Mouse (Mus musculus) ovary, postnatal 36 days (tissue): ENCODE data around the gene Ace3.

Experiments
- DNase-seq: peaks from one replicate; pipeline ENCODE4 v3.0.0; 2022; ENCODE audit warnings: low spot score, mixed read lengths

Gene Ace3

GRCm38 (mm10) chr11:105994375-105994774 is at the start of gene Ace3:
Ace3 (plus strand) TSS chr11:105994675.
- no peak for DNase-seq

- no peak for DNase-seq
Measured at GRCm38 (mm10) chr11:105944770-105945672, 49.5 kb upstream of the Ace3 start.

- DNase-seq, result no peak
Measured at GRCm38 (mm10) chr11:105946694-105947154, 47.8 kb upstream of the Ace3 start.

- no peak for DNase-seq
Measured at GRCm38 (mm10) chr11:105948255-105948654, 46.2 kb upstream of the Ace3 start.

GRCm38 (mm10) chr11:105950519-105950918 is 44.0 kb upstream of the Ace3 start:
- no peak for DNase-seq

GRCm38 (mm10) chr11:105951601-105952044 is 42.9 kb upstream of the Ace3 start:
- no peak for DNase-seq

GRCm38 (mm10) chr11:105952111-105952510 is 42.4 kb upstream of the Ace3 start:
- DNase-seq, result no peak

GRCm38 (mm10) chr11:105952911-105953386 is 41.5 kb upstream of the Ace3 start, which contains the start of gene Cyb561:
Cyb561 (minus strand) TSS chr11:105953336.
- DNase-seq, result no peak

GRCm38 (mm10) chr11:105953402-105953801 is 41.1 kb upstream of the Ace3 start:
- no peak for DNase-seq

- DNase-seq, result no peak
Measured at GRCm38 (mm10) chr11:105955815-105956430, 38.6 kb upstream of the Ace3 start.

- no peak for DNase-seq
Measured at GRCm38 (mm10) chr11:105957501-105957900, 37.0 kb upstream of the Ace3 start.

- no peak for DNase-seq
Measured at GRCm38 (mm10) chr11:105958566-105958965, 35.9 kb upstream of the Ace3 start.

GRCm38 (mm10) chr11:105959355-105959754 is 35.1 kb upstream of the Ace3 start:
- peak; percentile 60 for DNase-seq

- DNase-seq, result no peak
Measured at GRCm38 (mm10) chr11:105964691-105965090, 29.8 kb upstream of the Ace3 start.

- DNase-seq, result no peak
Measured at GRCm38 (mm10) chr11:105966288-105966687, 28.2 kb upstream of the Ace3 start.

GRCm38 (mm10) chr11:105967741-105968574 is 26.5 kb upstream of the Ace3 start, which contains the start of gene Ace:
Ace (plus strand) TSS chr11:105967945.
- peak; percentile 38 for DNase-seq

- DNase-seq, result no peak
Measured at GRCm38 (mm10) chr11:105968948-105969347, 25.5 kb upstream of the Ace3 start.

- peak; percentile 59 for DNase-seq
Measured at GRCm38 (mm10) chr11:105969516-105969915, 25.0 kb upstream of the Ace3 start.

- DNase-seq, result no peak
Measured at GRCm38 (mm10) chr11:105974593-105974992, 19.9 kb upstream of the Ace3 start.

- DNase-seq, result no peak
Measured at GRCm38 (mm10) chr11:105975050-105975449, 19.4 kb upstream of the Ace3 start.

- no peak for DNase-seq
Measured at GRCm38 (mm10) chr11:105975636-105976035, 18.8 kb upstream of the Ace3 start.

GRCm38 (mm10) chr11:105978232-105978631 is 16.2 kb upstream of the Ace3 start:
- no peak for DNase-seq
